Mouse (Mus musculus) C2C12 (cell line): ENCODE data around the gene Kcnmb2. TPM values are rescaled to one million over a fixed set of nuclear protein-coding genes. Genes with fewer than 3 reads are reported as not detected.

Source experiments
- H3K27me3 ChIP-seq: one replicate; pipeline ENCODE4 v1.6.1; 2011; ENCODE audit not compliant: control insufficient read depth, insufficient read depth, insufficient read length
- H3K36me3 ChIP-seq: one replicate; pipeline ENCODE4 v1.6.1; 2011; ENCODE audit not compliant: control insufficient read depth, insufficient read depth
- H3K4me3 ChIP-seq: one replicate; pipeline ENCODE4 v1.5.1; 2011; ENCODE audit warnings: mild to moderate bottlenecking, control low read depth; ENCODE audit not compliant: poor library complexity, insufficient read depth, severe bottlenecking
- H3K79me2 ChIP-seq: one replicate; pipeline ENCODE4 v1.6.1; 2011; ENCODE audit not compliant: control insufficient read depth, insufficient read depth
- H3K79me3 ChIP-seq: one replicate; pipeline ENCODE4 v1.6.1; 2011; ENCODE audit warnings: low read depth, control low read depth
- H3ac ChIP-seq: one replicate; pipeline ENCODE3; 2011; ENCODE audit warnings: low read depth; ENCODE audit not compliant: control insufficient read depth, insufficient read length
- CEBPB ChIP-seq: IDR thresholded peaks from one replicate; pipeline ENCODE4 v1.6.1; 2011; ENCODE audit warnings: low read depth, mild to moderate bottlenecking, control low read depth, moderate library complexity
- CTCF ChIP-seq: IDR thresholded peaks from one replicate; pipeline ENCODE4 v1.5.1; 2011; ENCODE audit not compliant: control insufficient read depth, insufficient read depth, insufficient read length
- FOSL1 ChIP-seq: IDR thresholded peaks from one replicate; pipeline ENCODE4 v1.8.0; 2011; ENCODE audit warnings: mild to moderate bottlenecking, low read length; ENCODE audit not compliant: poor library complexity, insufficient read depth, severe bottlenecking
- MAX ChIP-seq: IDR thresholded peaks from one replicate; pipeline ENCODE4 v1.6.1; 2011; ENCODE audit warnings: mild to moderate bottlenecking, control low read depth
- MYOD1 ChIP-seq: IDR thresholded peaks from one replicate; pipeline ENCODE4 v1.6.1; 2011; ENCODE audit warnings: low read depth; ENCODE audit not compliant: control insufficient read depth, insufficient read length
- MYOG ChIP-seq: IDR thresholded peaks from one replicate; pipeline ENCODE4 v1.6.1; 2011; ENCODE audit not compliant: control insufficient read depth, insufficient read length; ENCODE audit errors: extremely low read depth
- USF1 ChIP-seq: IDR thresholded peaks from one replicate; pipeline ENCODE4 v1.6.1; 2011; ENCODE audit warnings: low read depth, mild to moderate bottlenecking, control low read depth, moderate library complexity
- polyA plus RNA-seq: library from polyadenylated mRNA; unstranded; fragments of >200 nt; fragmentation: generic; extraction: Trizol; gene quantifications from one replicate; pipeline ENCODE4 v1.2.1, GENCODE M21; 2012; ENCODE audit warnings: missing spikeins

Gene Kcnmb2
- polyA plus RNA-seq, 1 experiment, result not detected

- no peak overlapping the region for H3K4me3 ChIP-seq
- H3K79me2 ChIP-seq, result no peaks in the 10 kb centered on the region
- no peaks in the 10 kb centered on the region for H3K79me3 ChIP-seq
- H3K36me3 ChIP-seq, result no peaks in the 10 kb centered on the region
- H3ac ChIP-seq, result no peak overlapping the region
- H3K27me3 ChIP-seq, result no peaks in the 10 kb centered on the region
- TF ChIP-seq MAX (no peak), FOSL1 (no peak), USF1 (no peak), CEBPB (no peak), MYOG (no peak), MYOD1 (no peak), CTCF (no peak)
Measured at GRCm38 (mm10) chr3:32180519-32180918, 278.2 kb downstream of the Kcnmb2 start.

- TF ChIP-seq MYOD1 (no peak), MYOG (no peak), USF1 (no peak), CEBPB (no peak), FOSL1 (no peak)
- Histone ChIP-seq H3K36me3 (no peaks in the 10 kb centered on the region), H3K27me3 (no peaks in the 10 kb centered on the region), H3K79me2 (no peaks in the 10 kb centered on the region), H3K4me3 (no peak overlapping the region), H3ac (no peak overlapping the region), H3K79me3 (no peaks in the 10 kb centered on the region)
Measured at GRCm38 (mm10) chr3:32185855-32186522, 283.7 kb downstream of the Kcnmb2 start.

- Histone ChIP-seq H3K4me3 (no peak overlapping the region), H3K36me3 (no peaks in the 10 kb centered on the region), H3ac (no peak overlapping the region), H3K79me3 (no peaks in the 10 kb centered on the region), H3K79me2 (no peaks in the 10 kb centered on the region), H3K27me3 (no peaks in the 10 kb centered on the region)
- TF ChIP-seq FOSL1, result no peak
- TF ChIP-seq MYOG, result no peak
- TF ChIP-seq CTCF, result peak; percentile 17
- no peak for TF ChIP-seq MAX
- no peak for TF ChIP-seq USF1
Measured at GRCm38 (mm10) chr3:32188521-32188920, 286.2 kb downstream of the Kcnmb2 start.

GRCm38 (mm10) chr3:32188955-32189354, 286.6 kb downstream of the Kcnmb2 start:
- Histone ChIP-seq H3K27me3 (no peaks in the 10 kb centered on the region), H3K79me3 (no peaks in the 10 kb centered on the region), H3ac (no peak overlapping the region), H3K79me2 (no peaks in the 10 kb centered on the region), H3K36me3 (no peaks in the 10 kb centered on the region), H3K4me3 (no peak overlapping the region)
- TF ChIP-seq CEBPB (no peak), USF1 (no peak), CTCF (no peak), MYOD1 (no peak), MAX (no peak), FOSL1 (no peak)

- Histone ChIP-seq H3K4me3 (no peak overlapping the region), H3K79me3 (no peaks in the 10 kb centered on the region), H3K36me3 (no peaks in the 10 kb centered on the region), H3ac (no peak overlapping the region), H3K79me2 (no peaks in the 10 kb centered on the region), H3K27me3 (no peaks in the 10 kb centered on the region)
- no peak for TF ChIP-seq FOSL1
- TF ChIP-seq CEBPB, result no peak
- TF ChIP-seq MYOD1, result no peak
- no peak for TF ChIP-seq USF1
- no peak for TF ChIP-seq MAX
- no peak for TF ChIP-seq CTCF
Measured at GRCm38 (mm10) chr3:32189956-32190355, 287.6 kb downstream of the Kcnmb2 start.

- no peaks in the 10 kb centered on the region for H3K36me3 ChIP-seq
- no peaks in the 10 kb centered on the region for H3K79me2 ChIP-seq
- TF ChIP-seq MYOD1 (no peak), MAX (no peak), FOSL1 (no peak), CTCF (no peak), CEBPB (no peak), USF1 (no peak), MYOG (no peak)
- no peaks in the 10 kb centered on the region for H3K27me3 ChIP-seq
- no peak overlapping the region for H3K4me3 ChIP-seq
- no peaks in the 10 kb centered on the region for H3K79me3 ChIP-seq
- H3ac ChIP-seq, result no peak overlapping the region
Measured at GRCm38 (mm10) chr3:32194014-32194413, 291.7 kb downstream of the Kcnmb2 start.
